Mouse (Mus musculus) ES-CJ7 (cell line): ENCODE measurements around the gene Xylb.
A peak's percentile ranks its signal among the peaks of the same experiment; 100 is the strongest.

Experiments
- DNase-seq: peaks from one replicate; pipeline ENCODE4 v3.0.0; 2011; ENCODE audit warnings: low read depth, low spot score

Xylb gene

DNA sequence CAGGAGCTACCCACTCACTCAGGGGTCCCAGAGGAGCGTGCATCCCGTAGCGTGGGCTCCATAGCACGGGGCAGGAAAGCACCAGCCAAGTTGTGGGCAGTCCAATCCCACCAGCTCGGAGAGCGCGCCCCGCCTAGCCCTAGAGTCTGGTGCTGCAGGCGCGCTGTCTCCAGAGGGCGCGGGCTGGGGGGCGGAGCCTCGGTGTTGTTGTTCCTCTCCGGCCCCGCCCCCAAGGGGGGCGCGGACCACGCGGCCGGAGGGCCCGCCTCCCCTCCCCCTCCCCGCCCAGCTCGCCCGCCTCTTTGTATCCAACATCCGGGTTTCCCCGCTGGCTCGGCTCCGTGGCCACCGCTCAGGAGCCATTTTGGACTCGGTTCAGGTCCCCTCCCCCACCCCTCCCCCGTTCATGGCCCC, 44.6 kb downstream of the Xylb start, which contains the start of gene Acvr2b:
Gene Acvr2b (plus strand): TSS at position 318 of the 414 bp plus-strand sequence.
- DNase-seq, result peak; percentile 94

- DNase-seq, result no peak
Measured at GRCm38 (mm10) chr9:119402253-119403235, 45.4 kb downstream of the Xylb start.

DNA sequence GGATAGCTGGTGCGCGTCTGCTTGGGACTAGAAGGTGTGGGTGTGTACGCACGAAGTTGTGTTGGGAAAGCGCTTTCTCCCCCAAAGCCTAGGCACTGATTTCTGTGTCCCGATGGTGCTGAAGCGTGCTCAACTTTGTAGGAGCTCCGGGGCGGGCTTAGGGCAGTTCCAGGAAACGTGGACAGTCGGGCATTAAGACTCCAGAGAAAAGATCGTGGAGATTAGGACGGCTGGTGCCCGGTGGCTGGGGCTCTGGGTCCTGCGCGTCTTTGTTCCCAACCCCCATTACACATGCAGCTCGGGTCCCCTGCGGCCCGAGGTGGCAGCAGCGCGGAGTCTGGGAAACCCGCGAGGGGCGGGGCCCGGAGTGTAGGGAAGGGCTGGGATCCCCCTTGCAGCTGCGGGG, 46.1 kb downstream of the Xylb start:
- no peak for DNase-seq

GRCm38 (mm10) chr9:119404090-119404489, 46.9 kb downstream of the Xylb start:
- no peak for DNase-seq

DNA sequence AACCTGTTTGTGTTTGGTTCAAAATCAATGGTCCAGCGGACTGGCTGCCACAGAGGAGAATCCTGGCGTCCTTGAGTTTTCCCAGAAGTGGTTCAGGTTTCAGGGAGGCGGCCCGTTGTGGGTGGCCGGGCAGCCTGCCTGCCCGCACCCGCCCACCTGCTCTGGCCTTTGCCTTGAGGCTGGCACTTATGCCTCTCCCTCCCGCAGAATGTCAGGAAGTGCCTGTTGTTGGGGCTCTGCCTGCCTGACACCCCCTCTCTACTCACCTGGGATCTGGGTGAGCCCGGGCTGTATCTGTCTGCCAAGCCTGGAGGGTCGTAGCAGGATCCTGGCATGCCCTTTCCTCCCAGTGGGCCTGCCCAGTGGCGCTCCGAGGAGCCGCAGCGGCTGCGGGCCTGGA, 50.7 kb downstream of the Xylb start:
- DNase-seq, result no peak

DNA sequence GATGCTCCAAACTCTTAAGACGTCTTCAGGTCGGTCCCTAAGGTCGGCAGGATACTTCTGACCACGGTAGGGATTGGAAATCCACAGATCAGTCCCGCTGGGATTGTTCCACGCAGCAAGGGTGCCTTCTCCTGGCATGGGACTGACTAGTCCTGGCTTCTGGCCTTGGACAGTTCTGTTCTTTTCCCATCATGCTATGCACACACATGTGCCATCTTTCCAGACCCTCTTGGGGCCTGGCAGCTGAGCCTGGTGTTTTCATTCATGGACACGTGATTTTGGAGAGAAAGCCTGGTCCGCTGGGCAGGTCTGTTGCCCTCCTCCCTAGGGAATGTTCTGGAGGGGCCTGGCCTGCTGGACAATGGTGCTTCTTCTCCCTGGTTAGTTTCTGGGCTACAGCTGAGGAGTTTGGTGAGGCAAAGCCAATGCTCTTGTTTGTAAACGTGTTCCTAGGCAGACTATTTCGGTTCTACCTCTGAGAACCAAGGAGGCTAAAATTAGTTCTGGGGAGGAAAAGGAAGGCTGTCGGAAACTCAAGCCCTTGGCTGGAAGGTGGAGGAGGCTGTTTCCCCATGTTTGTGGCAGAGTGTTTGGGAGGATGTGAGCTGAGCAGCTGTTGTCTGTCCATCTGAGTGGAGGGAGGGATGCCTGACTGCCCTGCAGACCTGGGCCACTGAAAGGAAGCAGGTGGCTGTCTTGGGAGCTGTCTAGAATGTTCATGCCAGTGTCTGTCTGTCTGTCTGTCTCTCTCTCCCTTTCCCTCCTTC, 51.9 kb downstream of the Xylb start:
- DNase-seq, result no peak

DNA sequence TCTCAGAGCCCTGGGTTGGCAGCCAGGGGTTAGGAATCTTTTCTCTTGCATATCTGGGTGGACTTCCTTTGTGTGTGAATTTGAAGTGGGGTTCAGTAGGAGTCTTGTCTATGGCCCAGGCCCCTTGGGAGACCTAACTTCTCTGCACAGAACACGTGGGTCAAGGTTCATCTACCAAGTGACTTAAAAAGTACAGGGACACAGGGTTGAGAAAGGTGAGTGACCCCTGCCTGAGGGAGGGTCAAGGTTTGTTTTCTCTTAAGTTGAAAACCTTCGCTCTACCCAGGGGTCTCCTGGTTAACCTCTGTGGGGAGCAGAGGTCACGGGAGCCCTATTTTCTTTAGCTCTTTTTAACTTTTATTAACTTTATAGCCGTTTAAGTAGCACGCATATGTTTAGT, 52.7 kb downstream of the Xylb start:
- DNase-seq, result no peak

- no peak for DNase-seq
Measured at GRCm38 (mm10) chr9:119418025-119418424, 60.8 kb downstream of the Xylb start.

- DNase-seq, result no peak
Measured at GRCm38 (mm10) chr9:119419852-119420438, 62.8 kb downstream of the Xylb start.

DNA sequence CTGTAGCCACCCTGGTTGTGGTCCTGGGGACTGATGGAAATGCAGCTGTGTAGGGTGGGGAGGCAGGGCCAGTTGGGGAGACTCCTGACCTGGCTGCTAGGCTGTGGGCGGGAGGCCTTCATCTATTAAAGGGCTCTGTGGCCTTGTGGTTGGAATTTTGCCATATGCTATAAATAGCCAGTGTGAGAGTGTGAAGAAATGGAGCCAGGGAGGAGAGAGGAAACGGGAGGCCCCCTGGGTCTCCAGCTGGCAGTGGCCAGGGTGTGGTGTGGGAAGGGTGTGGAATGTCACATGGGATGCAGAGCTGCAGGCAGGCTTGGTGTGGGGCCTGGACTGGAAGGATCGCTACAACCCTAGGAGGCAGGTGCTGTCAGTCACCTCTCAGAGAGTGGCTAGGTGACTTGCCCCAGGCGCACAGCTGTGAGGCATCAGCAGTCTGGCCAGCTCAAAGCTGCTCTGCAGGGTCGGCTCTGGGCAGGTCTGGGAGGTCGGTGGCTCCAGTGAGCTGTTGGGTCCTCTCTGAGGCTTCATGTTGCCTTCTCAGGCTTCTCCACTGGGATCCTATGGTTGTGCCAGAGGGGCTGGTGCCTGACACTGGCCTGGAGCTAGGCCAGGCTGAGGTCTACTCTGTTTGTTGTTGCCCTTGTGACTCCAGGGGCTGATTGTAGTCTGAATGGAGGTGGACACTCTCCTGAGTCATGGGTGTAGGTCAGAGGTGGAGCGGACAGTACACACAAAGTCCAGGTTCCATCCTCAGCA, 68.2 kb downstream of the Xylb start:
- DNase-seq, result no peak

DNA sequence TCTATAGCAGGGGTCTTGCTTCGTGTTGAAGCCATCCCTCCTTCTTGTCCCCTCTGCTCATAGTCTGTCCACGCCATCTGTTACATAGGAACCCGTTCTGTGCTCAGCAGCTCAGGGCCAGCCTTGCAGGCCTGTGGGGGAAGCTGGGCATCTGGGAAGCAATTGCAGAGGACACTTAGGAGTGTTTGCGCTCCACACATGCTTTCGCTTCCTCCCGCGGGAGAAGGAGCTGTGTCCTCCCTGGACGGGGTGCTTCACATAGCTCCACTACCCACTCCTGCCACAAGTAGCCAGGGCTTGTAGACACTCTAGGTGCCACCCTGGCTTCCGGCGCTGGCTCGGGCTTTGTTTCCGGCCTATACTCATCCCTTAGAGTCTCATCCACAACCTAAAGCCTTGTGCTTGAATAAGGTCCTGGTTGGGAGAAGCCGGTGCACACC, 68.8 kb downstream of the Xylb start:
- DNase-seq, result no peak

DNA sequence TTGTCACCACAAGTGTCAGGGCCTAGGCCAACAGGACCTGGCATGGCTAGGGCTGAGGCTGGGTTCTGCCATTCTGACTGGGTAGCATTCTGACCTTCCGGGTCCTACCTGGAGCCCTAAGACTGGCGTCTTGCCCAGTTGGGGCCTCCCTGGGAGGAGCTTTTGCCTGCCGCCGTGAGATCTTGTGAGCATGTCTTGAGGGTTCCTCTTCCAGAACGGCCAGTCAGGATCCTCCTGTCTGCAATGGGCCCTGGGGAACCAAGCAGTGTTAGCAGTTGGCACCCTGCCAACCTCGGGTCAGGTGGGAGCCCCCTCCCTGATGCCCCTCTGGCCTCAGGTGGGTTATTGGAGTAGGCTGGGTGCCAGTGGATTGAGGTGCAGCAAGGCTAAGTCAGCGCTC, 69.3 kb downstream of the Xylb start:
- no peak for DNase-seq

- peak; percentile 79 for DNase-seq
Measured at GRCm38 (mm10) chr9:119430311-119430710, 73.1 kb downstream of the Xylb start.

GRCm38 (mm10) chr9:119435855-119436254, 78.7 kb downstream of the Xylb start:
- no peak for DNase-seq

- DNase-seq, result no peak
Measured at GRCm38 (mm10) chr9:119438065-119438464, 80.9 kb downstream of the Xylb start.

DNA sequence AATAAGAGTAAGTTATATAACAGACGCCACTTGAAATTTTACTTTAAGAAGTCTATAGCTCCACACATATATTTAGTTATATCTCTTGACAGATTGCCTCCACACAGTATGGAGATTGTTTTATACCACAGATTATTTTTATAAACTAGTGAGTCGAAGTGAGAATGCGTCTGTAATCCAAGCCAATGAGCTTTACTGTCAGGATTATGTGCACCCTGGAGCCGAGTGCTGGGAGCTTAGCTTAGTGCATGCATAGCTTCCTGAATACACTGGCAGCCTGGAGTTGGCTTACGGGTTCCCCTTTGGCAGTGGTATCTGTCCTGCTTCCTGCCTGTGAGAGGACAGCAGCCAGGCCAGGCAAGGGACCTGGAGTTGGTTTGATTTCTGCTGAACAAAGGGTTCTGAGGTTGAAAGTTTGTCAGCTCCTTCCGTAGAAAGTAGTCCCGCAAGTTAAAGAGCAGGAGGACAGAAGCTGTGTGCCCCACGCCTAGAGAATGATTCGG, 81.4 kb downstream of the Xylb start:
- no peak for DNase-seq
